Mouse (Mus musculus): Measurements from ENCODE around the gene Cyb5r4. TPM values are rescaled to one million over a fixed set of nuclear protein-coding genes. Genes with fewer than 3 reads are reported as not detected.
"Not testable (repeated sequence)": the region's sequence is repeated elsewhere in the genome, so short reads cannot be mapped to it uniquely, and the experiment has no call there.

Gene Cyb5r4
- 60.5 and 65.4 TPM in 2 replicates for total RNA-seq (2015; ENCODE audit: low replicate concordance)
- total RNA-seq (2017; ENCODE audit: low replicate concordance) = 29.8 and 41.5 TPM in 2 replicates

GRCm38 (mm10) chr9:87021778-87022523 lies at the start of gene Cyb5r4:
Gene Cyb5r4 (plus strand): TSS chr9:87022014.
- peak; percentile 95 for ATAC-seq (replicated peaks; ENCODE audit: low FRiP score, poor library complexity, severe bottlenecking)

- not testable (repeated sequence) for ATAC-seq (replicated peaks; ENCODE audit: low FRiP score, poor library complexity, severe bottlenecking)
Observed at GRCm38 (mm10) chr9:86972471-86972870, 49.3 kb upstream of the Cyb5r4 start.

- ATAC-seq (replicated peaks; ENCODE audit: low FRiP score, poor library complexity, severe bottlenecking) = no peak
Observed at GRCm38 (mm10) chr9:86973562-86973961, 48.3 kb upstream of the Cyb5r4 start.

GRCm38 (mm10) chr9:86976896-86977295 lies 44.9 kb upstream of the Cyb5r4 start:
- ATAC-seq (replicated peaks; ENCODE audit: low FRiP score, poor library complexity, severe bottlenecking) = no peak

- ATAC-seq (replicated peaks; ENCODE audit: low FRiP score, poor library complexity, severe bottlenecking) = no peak
Observed at GRCm38 (mm10) chr9:86978257-86978907, 43.4 kb upstream of the Cyb5r4 start.

GRCm38 (mm10) chr9:86980048-86980447 lies 41.8 kb upstream of the Cyb5r4 start:
- no peak for ATAC-seq (replicated peaks; ENCODE audit: low FRiP score, poor library complexity, severe bottlenecking)

GRCm38 (mm10) chr9:86980942-86981341 lies 40.9 kb upstream of the Cyb5r4 start:
- no peak for ATAC-seq (replicated peaks; ENCODE audit: low FRiP score, poor library complexity, severe bottlenecking)

GRCm38 (mm10) chr9:86981551-86981950 lies 40.3 kb upstream of the Cyb5r4 start:
- no peak for ATAC-seq (replicated peaks; ENCODE audit: low FRiP score, poor library complexity, severe bottlenecking)

GRCm38 (mm10) chr9:86984583-86984982 lies 37.2 kb upstream of the Cyb5r4 start:
- ATAC-seq (replicated peaks; ENCODE audit: low FRiP score, poor library complexity, severe bottlenecking) = no peak

GRCm38 (mm10) chr9:86985105-86985504 lies 36.7 kb upstream of the Cyb5r4 start:
- no peak for ATAC-seq (replicated peaks; ENCODE audit: low FRiP score, poor library complexity, severe bottlenecking)

GRCm38 (mm10) chr9:86986703-86987296 lies 35.0 kb upstream of the Cyb5r4 start:
- ATAC-seq (replicated peaks; ENCODE audit: low FRiP score, poor library complexity, severe bottlenecking) = no peak

- ATAC-seq (replicated peaks; ENCODE audit: low FRiP score, poor library complexity, severe bottlenecking) = no peak
Observed at GRCm38 (mm10) chr9:86989822-86990221, 32.0 kb upstream of the Cyb5r4 start.

GRCm38 (mm10) chr9:86991758-86992157 lies 30.1 kb upstream of the Cyb5r4 start:
- no peak for ATAC-seq (replicated peaks; ENCODE audit: low FRiP score, poor library complexity, severe bottlenecking)

- no peak for ATAC-seq (replicated peaks; ENCODE audit: low FRiP score, poor library complexity, severe bottlenecking)
Observed at GRCm38 (mm10) chr9:86997046-86997691, 24.6 kb upstream of the Cyb5r4 start.

GRCm38 (mm10) chr9:86999956-87000582 lies 21.7 kb upstream of the Cyb5r4 start:
- ATAC-seq (replicated peaks; ENCODE audit: low FRiP score, poor library complexity, severe bottlenecking) = no peak

GRCm38 (mm10) chr9:87004701-87005434 lies 16.9 kb upstream of the Cyb5r4 start:
- ATAC-seq (replicated peaks; ENCODE audit: low FRiP score, poor library complexity, severe bottlenecking) = no peak

GRCm38 (mm10) chr9:87005435-87005779 lies 16.4 kb upstream of the Cyb5r4 start:
- ATAC-seq (replicated peaks; ENCODE audit: low FRiP score, poor library complexity, severe bottlenecking) = no peak

GRCm38 (mm10) chr9:87008507-87008906 lies 13.3 kb upstream of the Cyb5r4 start:
- ATAC-seq (replicated peaks; ENCODE audit: low FRiP score, poor library complexity, severe bottlenecking) = no peak

GRCm38 (mm10) chr9:87008919-87009318 lies 12.9 kb upstream of the Cyb5r4 start:
- ATAC-seq (replicated peaks; ENCODE audit: low FRiP score, poor library complexity, severe bottlenecking) = no peak
